Mouse (Mus musculus) layer of hippocampus, adult 2 months (tissue): ENCODE measurements at regions not wholly inside any gene's neighbourhood (a gene's known extent, or its start where the extent isn't known, plus 50 kb on each side); places are given as distances from the start of the nearest gene placed in this dataset.
"Not testable (repeated sequence)": the region's sequence is repeated elsewhere in the genome, so short reads cannot be mapped to it uniquely, and the experiment has no call there.

Experiments
- DNase-seq, 2 experiments: peaks; one replicate each; pipeline ENCODE4 v3.0.0; 2022; ENCODE audit warnings: low spot score in 2 of 2
- H3K27ac ChIP-seq: fragments of 200-600 bp; 2 replicates; pipeline ENCODE4 v1.8.1; 2022
- H3K4me3 ChIP-seq: fragments of 200-600 bp; 2 replicates; pipeline ENCODE4 v1.8.1; 2022; ENCODE audit warnings: mild to moderate bottlenecking
- CTCF ChIP-seq: fragments of 200-600 bp; conservative IDR thresholded peaks from 2 replicates; pipeline ENCODE4 v1.8.1; 2022; ENCODE audit warnings: antibody characterized with exemption, mild to moderate bottlenecking, moderate library complexity

GRCm38 (mm10) chr15:93062213-93063131 is 212.5 kb downstream of the Gxylt1 start:
- no peak for DNase-seq
- TF ChIP-seq CTCF: no peak
- H3K27ac ChIP-seq: no peak overlapping the region
- no peak overlapping the region for H3K4me3 ChIP-seq

DNA sequence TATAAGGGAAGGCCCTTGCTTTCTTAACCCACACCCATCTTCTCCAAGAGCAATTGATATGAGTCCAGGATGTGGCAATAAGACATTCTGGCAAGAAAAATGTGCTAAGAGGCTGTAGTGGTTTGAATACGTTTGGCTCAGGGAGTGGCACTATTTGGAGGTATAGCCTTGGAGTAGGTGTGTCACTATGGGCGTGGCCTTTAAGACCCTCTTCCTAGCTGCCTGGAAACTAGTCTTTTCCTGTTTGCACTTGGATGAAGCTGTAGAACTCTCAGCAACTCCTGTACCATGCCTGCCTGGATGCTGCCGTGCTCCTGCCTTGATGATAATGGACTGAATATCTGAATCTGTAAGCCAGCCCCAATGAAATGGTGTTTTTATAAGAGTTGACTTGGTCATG is 221.5 kb downstream of the Gxylt1 start:
- no peak for TF ChIP-seq CTCF
- DNase-seq: no peak
- Histone ChIP-seq H3K4me3 (no peak overlapping the region), H3K27ac (no peak overlapping the region)

DNA sequence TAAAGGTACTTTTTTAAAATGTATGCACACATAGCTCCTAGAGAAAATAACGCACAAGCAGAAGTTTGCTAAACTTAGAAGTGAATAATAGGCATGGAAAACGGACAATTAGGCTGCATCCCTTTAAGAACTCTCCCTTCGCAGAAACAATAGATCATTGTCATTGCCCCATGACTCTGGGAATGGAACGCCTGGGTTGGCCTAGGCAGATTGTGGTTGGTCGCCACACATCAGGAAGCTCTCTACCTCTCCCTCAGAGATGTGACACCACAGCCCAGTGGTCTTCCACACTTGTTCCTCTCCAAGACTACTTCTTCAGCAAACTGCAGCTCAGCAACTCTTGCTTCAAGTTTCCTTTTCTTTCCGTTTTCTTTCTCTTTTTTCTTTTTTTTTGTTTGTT is 247.8 kb downstream of the Gxylt1 start:
- Histone ChIP-seq H3K4me3 (no peak overlapping the region; the same call in 1 of the 2 replicates), H3K27ac (peak overlapping the region; percentile 61)
- TF ChIP-seq CTCF: no peak
- no peak for DNase-seq

- no peak overlapping the region; the same call in 1 of the 2 replicates for H3K4me3 ChIP-seq
- TF ChIP-seq CTCF: no peak
- H3K27ac ChIP-seq: peak overlapping the region; percentile 61
- DNase-seq: no peak
Observed at GRCm38 (mm10) chr15:93026456-93027078, 248.4 kb downstream of the Gxylt1 start.

DNA sequence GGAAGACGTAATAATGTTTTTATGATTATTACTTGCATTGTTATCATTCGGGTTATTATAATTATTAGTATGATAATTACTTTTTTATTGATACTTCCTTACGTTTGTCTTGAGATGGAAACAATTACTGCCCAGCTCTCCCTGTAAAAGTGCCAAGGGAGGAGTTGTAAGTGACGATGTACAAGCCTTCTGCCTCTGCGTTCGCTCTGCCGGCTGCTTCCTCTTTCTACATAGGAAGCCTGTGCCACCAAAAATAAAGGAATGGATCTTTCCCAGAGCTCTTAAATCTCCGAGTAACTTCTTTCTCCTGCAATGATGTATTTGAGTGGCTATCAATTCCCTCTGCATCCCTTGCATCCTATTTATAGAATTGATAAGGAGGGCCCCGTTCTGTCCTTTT is 249.2 kb downstream of the Gxylt1 start:
- Histone ChIP-seq H3K4me3 (no peak overlapping the region), H3K27ac (no peak overlapping the region)
- no peak for TF ChIP-seq CTCF
- DNase-seq: no peak

DNA sequence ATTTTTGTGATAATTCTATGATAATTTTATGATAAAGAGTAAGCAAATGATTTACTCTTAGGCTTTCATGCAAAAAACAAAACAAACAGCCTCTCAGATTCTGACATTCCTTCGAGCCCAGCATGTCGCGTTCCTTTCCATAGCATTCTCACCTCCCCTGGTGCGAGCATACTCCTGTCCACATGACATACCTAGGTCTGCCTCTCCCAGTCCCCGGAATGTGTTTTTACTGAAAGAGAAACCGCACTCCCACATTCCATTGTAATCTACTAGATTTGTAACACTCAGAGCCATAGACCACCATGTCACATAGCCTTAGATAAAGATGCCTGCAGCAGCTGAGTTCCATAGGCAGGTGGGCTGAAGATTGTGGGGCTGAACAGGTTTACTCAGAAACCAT is 250.8 kb downstream of the Gxylt1 start:
- H3K4me3 ChIP-seq: no peak overlapping the region
- no peak for TF ChIP-seq CTCF
- no peak overlapping the region for H3K27ac ChIP-seq
- DNase-seq: no peak

DNA sequence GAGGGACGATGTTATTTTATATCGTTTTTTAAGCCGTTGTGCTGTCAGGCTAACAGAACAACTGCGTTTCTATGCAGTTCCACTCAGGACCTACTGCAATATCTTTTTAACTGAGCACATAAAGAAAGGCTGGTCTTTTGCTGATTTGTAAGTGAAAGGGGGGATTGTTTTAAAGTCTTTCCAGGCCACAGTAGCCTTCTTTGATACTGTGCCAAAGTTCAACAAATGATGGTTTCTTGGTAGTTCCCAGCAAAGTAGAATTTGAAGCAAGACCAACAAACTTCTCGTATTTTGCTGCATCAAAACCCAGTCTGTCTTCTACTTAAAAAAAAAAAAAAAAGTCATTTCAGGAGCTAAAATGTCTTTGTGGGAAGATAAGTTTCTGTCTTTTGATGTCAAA is 263.8 kb downstream of the Gxylt1 start:
- H3K27ac ChIP-seq: peak overlapping the region; percentile 63
- H3K4me3 ChIP-seq: no peak overlapping the region
- no peak for TF ChIP-seq CTCF
- DNase-seq: peak in 1 of 2 experiments; percentile 42

- Histone ChIP-seq H3K4me3 (no peak overlapping the region), H3K27ac (peak overlapping the region; percentile 63)
- no peak for TF ChIP-seq CTCF
- DNase-seq: no peak
Observed at GRCm38 (mm10) chr15:93010629-93011028, 264.4 kb downstream of the Gxylt1 start.

DNA sequence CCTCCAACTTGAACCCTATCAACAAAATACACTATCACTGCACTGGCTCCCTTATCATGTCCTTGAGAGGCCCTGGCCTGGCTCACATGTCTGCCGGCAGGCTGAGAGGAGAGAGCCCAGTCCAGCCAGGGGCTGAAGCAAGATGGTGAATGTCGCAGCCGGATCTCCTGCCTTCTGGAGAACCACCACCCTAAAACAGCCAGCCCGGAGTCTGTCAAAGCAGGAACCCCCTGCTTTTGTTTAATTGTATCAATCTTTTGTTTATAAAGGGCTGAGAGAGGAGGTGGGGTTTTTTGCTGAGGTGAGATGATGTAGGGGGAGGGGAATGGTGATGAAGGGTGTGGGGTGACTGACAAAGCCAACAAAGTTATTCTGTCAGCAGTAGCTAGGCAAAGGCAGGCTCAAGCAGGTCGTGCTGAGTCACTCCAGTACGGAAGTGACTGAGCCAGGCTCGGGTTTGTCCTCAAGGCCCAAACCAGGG is 269.2 kb downstream of the Gxylt1 start:
- no peak for DNase-seq
- no peak for TF ChIP-seq CTCF
- no peak overlapping the region for H3K4me3 ChIP-seq
- H3K27ac ChIP-seq: no peak overlapping the region

DNA sequence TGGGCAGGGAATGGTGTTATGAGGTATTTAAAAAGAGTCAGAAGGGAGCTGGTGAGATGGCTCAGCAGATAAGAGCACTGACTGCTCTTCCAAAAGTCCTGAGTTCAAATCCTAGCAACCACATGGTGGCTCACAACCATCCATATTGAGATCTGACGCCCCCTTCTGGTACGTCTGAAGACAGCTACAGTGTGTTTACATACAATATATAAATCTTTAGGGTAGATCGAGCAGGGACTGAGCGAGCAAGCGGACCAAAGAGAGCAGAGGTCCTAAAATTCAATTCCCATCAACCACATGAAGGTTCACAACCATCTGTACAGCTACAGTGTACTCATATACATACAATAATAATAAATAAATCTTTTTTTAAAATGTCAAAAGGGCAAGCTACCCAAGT is 269.8 kb downstream of the Gxylt1 start:
- not testable (repeated sequence) for H3K4me3 ChIP-seq, DNase-seq, H3K27ac ChIP-seq
- TF ChIP-seq CTCF: peak; percentile 46

GRCm38 (mm10) chr15:93004551-93004950 is 270.4 kb downstream of the Gxylt1 start:
- no peak for TF ChIP-seq CTCF
- DNase-seq: no peak
- H3K4me3 ChIP-seq: no peak overlapping the region
- no peak overlapping the region for H3K27ac ChIP-seq

DNA sequence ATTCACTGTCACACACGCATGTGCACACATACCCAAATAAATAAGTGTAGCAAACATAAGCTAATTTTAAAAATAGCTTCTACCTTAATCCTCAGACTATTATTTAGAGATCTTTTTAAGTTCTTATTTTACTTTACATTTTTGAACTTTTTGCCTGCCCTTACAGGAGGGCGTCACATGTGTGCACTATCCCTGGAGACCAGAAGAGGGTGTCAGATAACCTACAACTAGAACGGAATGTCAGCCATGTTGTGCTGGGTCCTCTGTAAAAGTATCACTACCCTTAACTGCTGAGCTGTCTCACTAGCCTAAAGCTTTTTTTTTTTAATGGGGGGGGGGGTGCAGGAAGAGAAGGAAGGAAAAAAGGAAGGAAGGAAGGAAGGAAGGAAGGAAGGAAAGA is 271.7 kb downstream of the Gxylt1 start:
- no peak overlapping the region for H3K4me3 ChIP-seq
- peak; percentile 64 for TF ChIP-seq CTCF
- DNase-seq: no peak
- no peak overlapping the region for H3K27ac ChIP-seq
